Mouse (Mus musculus) E14TG2a.4 (cell line): ENCODE data around the gene Wtip.

Experiments
- CTCF ChIP-seq: conservative IDR thresholded peaks from 2 replicates; pipeline ENCODE4 v1.5.1; 2014; ENCODE audit warnings: low read length
- POU5F1 ChIP-seq: IDR thresholded peaks from 2 replicates; pipeline ENCODE4 v1.6.1; 2014; ENCODE audit warnings: low read length, borderline replicate concordance

GRCm38 (mm10) chr7:34157994-34158393 is 24.9 kb upstream of the Wtip start:
- TF ChIP-seq CTCF, result no peak
- TF ChIP-seq POU5F1, result no peak
